Mouse (Mus musculus) C2C12 (cell line): Measurements from ENCODE around the gene Sypl.

Experiments used
- CTCF ChIP-seq: IDR thresholded peaks from one replicate; pipeline ENCODE4 v1.5.1; 2011; ENCODE audit not compliant: control insufficient read depth, insufficient read depth, insufficient read length
- MAX ChIP-seq: IDR thresholded peaks from one replicate; pipeline ENCODE4 v1.6.1; 2011; ENCODE audit warnings: mild to moderate bottlenecking, control low read depth

- TF ChIP-seq CTCF (no peak), MAX (no peak)
Measured at GRCm38 (mm10) chr12:32909686-32910085, 44.0 kb upstream of the Sypl start.
